Mouse (Mus musculus): ENCODE results near the gene D930007J09Rik. TPM values are rescaled to one million over a fixed set of nuclear protein-coding genes. Genes with fewer than 3 reads are reported as not detected.

The D930007J09Rik gene
- total and polyA plus RNA-seq, 3 experiments: 10.4 TPM; not detected in 2

DNA sequence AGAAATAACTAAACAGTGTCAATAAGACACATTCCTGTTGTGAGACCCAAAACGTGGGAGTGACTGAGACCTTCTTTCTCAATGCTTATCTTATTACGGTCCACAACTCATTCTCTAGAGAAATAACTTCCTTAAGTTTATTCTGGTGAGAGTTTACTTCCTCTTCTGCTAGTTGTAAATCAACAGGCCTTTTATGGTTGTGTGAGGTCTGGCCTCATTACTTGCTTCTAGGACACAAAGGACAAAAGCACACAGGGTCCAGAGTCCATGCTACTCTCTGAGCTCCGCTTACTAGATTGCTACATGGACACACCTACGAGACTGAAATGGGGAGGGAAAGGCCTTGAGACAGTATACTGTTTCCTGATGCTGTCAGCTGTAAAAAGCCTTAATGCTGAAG lies 46.4 kb upstream of the D930007J09Rik start (continued):
- TF ChIP-seq MYB (IDR thresholded peaks at IDR 0.05; ENCODE audit: low read depth, low read length): no peak
- TF ChIP-seq MYC (IDR thresholded peaks at IDR 0.05; ENCODE audit: low read depth, low read length): peak; percentile 46; the same call in 1 of the 2 replicates
- no peak for TF ChIP-seq KAT2A (conservative IDR thresholded peaks at IDR 0.05; ENCODE audit: low read depth, low read length)
- TF ChIP-seq UBTF (IDR thresholded peaks at IDR 0.05; ENCODE audit: borderline replicate concordance, insufficient read depth, low read depth, low read length): no peak
- no peak for TF ChIP-seq RCOR1 (IDR thresholded peaks at IDR 0.05; ENCODE audit: low read depth, low read length)
- TF ChIP-seq EP300 (IDR thresholded peaks at IDR 0.05; ENCODE audit: low read depth in 1 of 2, low read length in 2 of 2): peak in 1 of 2 experiments; percentile 46; a peak in 1 of 4 replicates
- no peak for TF ChIP-seq GABPA (IDR thresholded peaks at IDR 0.05; ENCODE audit: low read depth, low read length)
- TF ChIP-seq ZNF384 (IDR thresholded peaks at IDR 0.05; ENCODE audit: low read depth, low read length): no peak
- no peak for TF ChIP-seq ZMIZ1 (IDR thresholded peaks at IDR 0.05; ENCODE audit: low read depth, low read length)
- TF ChIP-seq MEF2A (IDR thresholded peaks at IDR 0.05; ENCODE audit: extremely low read depth, insufficient replicate concordance, low read depth, low read length, poor library complexity, severe bottlenecking): no peak
- no peak for TF ChIP-seq RAD21 (IDR thresholded peaks at IDR 0.05; ENCODE audit: low read depth, low read length)
- no peak for TF ChIP-seq POLR2AphosphoS2 (IDR thresholded peaks at IDR 0.05; ENCODE audit: low read length)
- no peak for TF ChIP-seq E2F4 (IDR thresholded peaks at IDR 0.05; ENCODE audit: borderline replicate concordance, low read depth, low read length)

DNA sequence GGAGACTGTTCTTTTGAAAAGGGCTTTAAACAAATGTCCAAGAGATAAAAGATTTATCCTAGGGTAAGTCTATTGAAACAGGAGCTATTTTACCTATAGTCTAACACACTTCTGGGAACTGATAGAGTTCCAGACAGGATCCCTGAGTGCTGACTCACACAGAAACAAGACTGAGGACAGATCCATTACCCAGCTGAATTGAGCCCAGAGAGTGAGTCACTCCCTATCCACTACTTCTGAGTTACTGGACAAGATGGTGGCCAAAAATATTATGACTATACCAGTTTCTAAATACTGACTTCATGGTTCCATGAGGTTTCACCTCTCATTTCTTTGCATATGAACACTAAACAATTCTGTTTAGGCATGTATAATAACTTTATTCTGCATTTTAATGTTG lies 43.6 kb upstream of the D930007J09Rik start:
- H3K9ac ChIP-seq (ENCODE audit: control insufficient read depth, low read depth, low read length, poor library complexity, severe bottlenecking): no peak overlapping the region
- TF ChIP-seq USF1 (IDR thresholded peaks at IDR 0.05; ENCODE audit: low read depth, low read length) (no peak), BHLHE40 (IDR thresholded peaks at IDR 0.05; ENCODE audit: borderline replicate concordance, low read depth, low read length) (no peak), EP300 (IDR thresholded peaks at IDR 0.05; ENCODE audit: low read depth in 1 of 2, low read length in 2 of 2) (no peak), CHD2 (IDR thresholded peaks at IDR 0.05; ENCODE audit: low read length) (no peak), CTCF (IDR thresholded peaks at IDR 0.05 in 2 of 3, conservative IDR thresholded peaks at IDR 0.05 in 1 of 3; ENCODE audit: control insufficient read depth in 1 of 3, insufficient read depth in 1 of 3, low read depth in 2 of 3, low read length in 3 of 3, poor library complexity in 1 of 3, severe bottlenecking in 1 of 3) (no peak), ELF1 (IDR thresholded peaks at IDR 0.05; ENCODE audit: low read depth, low read length) (no peak), KAT2A (conservative IDR thresholded peaks at IDR 0.05; ENCODE audit: low read depth, low read length) (no peak), E2F4 (IDR thresholded peaks at IDR 0.05; ENCODE audit: borderline replicate concordance, low read depth, low read length) (no peak), ZC3H11A (IDR thresholded peaks at IDR 0.05; ENCODE audit: low read depth, low read length) (no peak), MAX (IDR thresholded peaks at IDR 0.05; ENCODE audit: low read length) (no peak), ETS1 (IDR thresholded peaks at IDR 0.05; ENCODE audit: low read depth, low read length) (no peak)
- H3K27ac ChIP-seq (ENCODE audit: control insufficient read depth, low read depth, low read length): no peak overlapping the region
- no peak overlapping the region for H3K4me3 ChIP-seq (ENCODE audit: control insufficient read depth in 1 of 2, insufficient read depth in 1 of 2, low read depth in 2 of 2, low read length in 2 of 2)
- H3K27me3 ChIP-seq (ENCODE audit: control insufficient read depth in 1 of 2, insufficient read depth in 2 of 2, low read length in 2 of 2): no peaks in the 10 kb centered on the region
- no peaks in the 10 kb centered on the region for H3K79me2 ChIP-seq (ENCODE audit: control insufficient read depth, insufficient read depth, low read length, poor library complexity)
- H3K36me3 ChIP-seq (ENCODE audit: control insufficient read depth in 1 of 2, insufficient read depth in 2 of 2, low read length in 2 of 2): peaks cover 0 to 9% of the 10 kb centered on the region in 2 experiments; a peak in 2 of 4 replicates
- no peak for DNase-seq (ENCODE audit: low read depth, low spot score)
- H3K9me3 ChIP-seq (replicated peaks; ENCODE audit: insufficient read depth, low read length): no peaks in the 10 kb centered on the region
- peaks cover 10 to 25% of the 10 kb centered on the region in 2 experiments for H3K4me1 ChIP-seq (ENCODE audit: control insufficient read depth in 1 of 2, insufficient read depth in 2 of 2, low read length in 2 of 2)
